Mouse (Mus musculus): ENCODE results near the gene Actr1b.

Actr1b gene

DNA sequence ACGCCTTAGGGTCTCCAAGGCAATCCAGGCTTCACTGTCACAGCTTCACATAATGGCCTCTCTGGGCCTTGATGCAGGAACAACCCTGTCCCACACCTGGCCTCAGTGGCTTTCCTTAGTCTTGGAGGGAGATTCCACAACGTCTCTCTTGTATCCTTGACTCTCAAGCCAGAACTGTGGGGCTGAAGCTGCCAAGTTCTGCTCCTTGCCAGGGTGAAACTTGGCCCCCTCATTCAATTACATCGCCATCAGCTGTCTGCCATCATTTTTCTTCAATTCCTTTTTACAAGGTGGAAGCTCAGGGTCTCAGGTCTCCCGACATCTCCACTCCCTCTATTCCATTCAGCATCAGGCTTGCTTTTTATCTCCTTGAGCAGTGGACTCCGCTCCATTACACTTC, 59.2 kb downstream of the Actr1b start:
- DNase-seq (ENCODE audit: low read depth, low spot score): no peak
